Mouse (Mus musculus) kidney, postnatal 0 days (tissue): ENCODE measurements around the gene Gm20388. TPM values are rescaled to one million over a fixed set of nuclear protein-coding genes. Genes with fewer than 3 reads are reported as not detected.
A peak's percentile ranks its signal among the peaks of the same experiment; 100 is the strongest.

Source experiments
- ATAC-seq: fragments of 200-750 bp; cut with Nextera tagmentation; replicated peaks from 2 replicates; pipeline ENCODE4 v1.8.0; 2017; ENCODE audit warnings: low read depth, moderate number of reproducible peaks, moderate TSS enrichment, moderate library complexity; ENCODE audit not compliant: low FRiP score
- DNase-seq: peaks from one replicate; pipeline ENCODE4 v3.0.0-alpha.2; 2016; ENCODE audit warnings: low spot score
- H3K27ac ChIP-seq: fragments of 300-500 bp; sonication (generic); 2 replicates; pipeline ENCODE4 v1.5.1; 2014; ENCODE audit warnings: mild to moderate bottlenecking
- H3K27me3 ChIP-seq: fragments of 300-500 bp; sonication (generic); 2 replicates; pipeline ENCODE4 v1.6.1; 2014; ENCODE audit warnings: low read length, mixed read lengths; ENCODE audit not compliant: insufficient read depth
- H3K36me3 ChIP-seq: fragments of 300-500 bp; sonication (generic); 2 replicates; pipeline ENCODE4 v1.6.1; 2014; ENCODE audit warnings: low read length, mixed read lengths; ENCODE audit not compliant: insufficient read depth
- H3K4me1 ChIP-seq: fragments of 300-500 bp; sonication (generic); replicated peaks from 2 replicates; pipeline ENCODE4 v1.6.1; 2014; ENCODE audit warnings: antibody characterized with exemption, low read length, mixed read lengths; ENCODE audit not compliant: insufficient read depth
- H3K4me2 ChIP-seq: fragments of 300-500 bp; sonication (generic); 2 replicates; pipeline ENCODE4 v1.6.1; 2014; ENCODE audit warnings: mild to moderate bottlenecking, low read length, moderate library complexity, mixed read lengths
- H3K4me3 ChIP-seq: fragments of 300-500 bp; sonication (generic); replicated peaks from 2 replicates; pipeline ENCODE4 v1.5.1; 2014; ENCODE audit warnings: low read depth, low read length
- H3K9ac ChIP-seq: fragments of 300-500 bp; sonication (generic); 2 replicates; pipeline ENCODE4 v1.6.1; 2014; ENCODE audit warnings: low read depth, low read length
- H3K9me3 ChIP-seq: fragments of 300-500 bp; sonication (generic); replicated peaks from 2 replicates; pipeline ENCODE4 v1.6.1; 2016; ENCODE audit warnings: low read length, inconsistent platforms, mixed read lengths
- CTCF ChIP-seq: IDR thresholded peaks from 2 replicates; pipeline ENCODE4 v1.5.1; 2016; ENCODE audit warnings: antibody characterized with exemption, low read depth, mild to moderate bottlenecking, moderate library complexity
- WGBS: fragments of 180-500 bp; shearing (Covaris S2); extraction: QIAGEN DNeasy Blood & Tissue Kit; methylation state at CpG from one replicate; pipeline ENCODE4 v1.1.7; 2014; 5-methylcytosine and 5-hydroxymethylcytosine counted together
- polyA plus RNA-seq: library from polyadenylated mRNA; unstranded; fragments of >200 nt; fragmentation: Nextera tagmentation; extraction: Ambion mirVana; gene quantifications from 2 replicates; pipeline ENCODE4 v1.2.1, GENCODE M21; 2015

The Gm20388 gene
- polyA plus RNA-seq, 1 experiment from 2014 or later: not detected

- WGBS: 47% methylated on average over 5 of the region's 5 CpGs
- ATAC-seq: no peak
- Histone ChIP-seq H3K36me3 (no peaks in the 10 kb centered on the region), H3K9ac (no peak overlapping the region), H3K4me2 (no peak overlapping the region), H3K27ac (0 out of 2 replicates have a peak overlapping the region, but pooled peaks have one; percentile 5), H3K9me3 (no peaks in the 10 kb centered on the region), H3K4me3 (no peak overlapping the region), H3K4me1 (peaks cover 39% of the 10 kb centered on the region), H3K27me3 (no peaks in the 10 kb centered on the region)
- no peak for TF ChIP-seq CTCF
- no peak for DNase-seq
Measured at GRCm38 (mm10) chr8:120418188-120418587, 507.5 kb downstream of the Gm20388 start.

GRCm38 (mm10) chr8:120419675-120420074 is 509.0 kb downstream of the Gm20388 start:
- 82% methylated on average over 9 of the region's 9 CpGs for WGBS
- H3K27me3 ChIP-seq: no peaks in the 10 kb centered on the region
- H3K9ac ChIP-seq: no peak overlapping the region
- peaks cover 47% of the 10 kb centered on the region for H3K4me1 ChIP-seq
- no peak overlapping the region for H3K4me2 ChIP-seq
- H3K9me3 ChIP-seq: no peaks in the 10 kb centered on the region
- no peak overlapping the region for H3K27ac ChIP-seq
- TF ChIP-seq CTCF: no peak
- ATAC-seq (no peak), DNase-seq (no peak)
- no peaks in the 10 kb centered on the region for H3K36me3 ChIP-seq
- no peak overlapping the region for H3K4me3 ChIP-seq

GRCm38 (mm10) chr8:120420226-120420625 is 509.6 kb downstream of the Gm20388 start:
- Histone ChIP-seq H3K36me3 (no peaks in the 10 kb centered on the region), H3K4me2 (no peak overlapping the region), H3K4me1 (peaks cover 52% of the 10 kb centered on the region), H3K27ac (no peak overlapping the region), H3K27me3 (no peaks in the 10 kb centered on the region), H3K9ac (no peak overlapping the region), H3K4me3 (no peak overlapping the region), H3K9me3 (no peaks in the 10 kb centered on the region)
- WGBS: 76% methylated on average over 5 of the region's 5 CpGs
- no peak for ATAC-seq
- no peak for DNase-seq
- TF ChIP-seq CTCF: no peak

- ATAC-seq (no peak), DNase-seq (peak; percentile 33)
- Histone ChIP-seq H3K9ac (no peak overlapping the region), H3K36me3 (no peaks in the 10 kb centered on the region), H3K27ac (peak overlapping the region; percentile 2; the same call in 1 of the 2 replicates), H3K27me3 (no peaks in the 10 kb centered on the region), H3K4me2 (no peak overlapping the region), H3K9me3 (no peaks in the 10 kb centered on the region), H3K4me3 (no peak overlapping the region), H3K4me1 (peaks cover 58% of the 10 kb centered on the region)
- WGBS: 15% methylated on average over 9 of the region's 9 CpGs
- no peak for TF ChIP-seq CTCF
Measured at GRCm38 (mm10) chr8:120421638-120422037, 511.0 kb downstream of the Gm20388 start.

GRCm38 (mm10) chr8:120422236-120422635 is 511.6 kb downstream of the Gm20388 start:
- Histone ChIP-seq H3K4me2 (no peak overlapping the region), H3K27me3 (no peaks in the 10 kb centered on the region), H3K4me3 (no peak overlapping the region), H3K36me3 (no peaks in the 10 kb centered on the region), H3K9me3 (no peaks in the 10 kb centered on the region), H3K27ac (no peak overlapping the region), H3K9ac (no peak overlapping the region), H3K4me1 (peaks cover 58% of the 10 kb centered on the region)
- DNase-seq (no peak), ATAC-seq (no peak)
- TF ChIP-seq CTCF: no peak
- WGBS: 84% methylated on average over 8 of the region's 8 CpGs

- no peak for ATAC-seq
- H3K9ac ChIP-seq: no peak overlapping the region
- H3K27ac ChIP-seq: no peak overlapping the region
- H3K4me3 ChIP-seq: no peak overlapping the region
- no peak overlapping the region for H3K4me2 ChIP-seq
- no peak for TF ChIP-seq CTCF
- peaks cover 47% of the 10 kb centered on the region for H3K4me1 ChIP-seq
- DNase-seq: no peak
- no peaks in the 10 kb centered on the region for H3K36me3 ChIP-seq
- WGBS: 60% methylated on average over 7 of the region's 7 CpGs
- H3K27me3 ChIP-seq: no peaks in the 10 kb centered on the region
- no peaks in the 10 kb centered on the region for H3K9me3 ChIP-seq
Measured at GRCm38 (mm10) chr8:120423576-120423975, 512.9 kb downstream of the Gm20388 start.

GRCm38 (mm10) chr8:120424829-120425198 is 514.2 kb downstream of the Gm20388 start:
- TF ChIP-seq CTCF: no peak
- no peaks in the 10 kb centered on the region for H3K36me3 ChIP-seq
- ATAC-seq: no peak
- H3K4me1 ChIP-seq: peaks cover 45% of the 10 kb centered on the region
- H3K9me3 ChIP-seq: no peaks in the 10 kb centered on the region
- no peaks in the 10 kb centered on the region for H3K27me3 ChIP-seq
- no peak for DNase-seq
- 30% methylated on average over 4 of the region's 4 CpGs for WGBS
- peak overlapping the region; percentile 71; the same call in 1 of the 2 replicates for H3K27ac ChIP-seq
- no peak overlapping the region for H3K4me2 ChIP-seq
- no peak overlapping the region for H3K9ac ChIP-seq
- no peak overlapping the region for H3K4me3 ChIP-seq
